Mouse (Mus musculus) liver, embryonic 13.5 days (tissue): Measurements from ENCODE around the gene Ankrd61. TPM values are rescaled to one million over a fixed set of nuclear protein-coding genes. Genes with fewer than 3 reads are reported as not detected.

Source experiments
- ATAC-seq: fragments of 200-750 bp; cut with Nextera tagmentation; 2 replicates; pipeline ENCODE4 v1.8.0; 2017; ENCODE audit warnings: low read depth, mild to moderate bottlenecking, moderate number of reproducible peaks, moderate library complexity
- DNase-seq: peaks from one replicate; pipeline ENCODE4 v3.0.0; 2022
- H3K27ac ChIP-seq: fragments of 300-500 bp; sonication (generic); 2 replicates; pipeline ENCODE4 v1.5.1; 2015; ENCODE audit warnings: moderate library complexity, mild to moderate bottlenecking, inconsistent platforms
- H3K27me3 ChIP-seq: fragments of 300-500 bp; sonication (generic); 2 replicates; pipeline ENCODE4 v1.6.1; 2015; ENCODE audit warnings: mild to moderate bottlenecking, inconsistent platforms
- H3K36me3 ChIP-seq: fragments of 300-500 bp; sonication (generic); 2 replicates; pipeline ENCODE4 v1.6.1; 2015; ENCODE audit warnings: mild to moderate bottlenecking, inconsistent platforms
- H3K4me1 ChIP-seq: fragments of 300-500 bp; sonication (generic); replicated peaks from 2 replicates; pipeline ENCODE4 v1.6.1; 2015; ENCODE audit warnings: inconsistent platforms
- H3K4me2 ChIP-seq: fragments of 300-500 bp; sonication (generic); 2 replicates; pipeline ENCODE4 v1.6.1; 2015; ENCODE audit warnings: inconsistent platforms, mild to moderate bottlenecking, moderate library complexity
- H3K4me3 ChIP-seq: fragments of 300-500 bp; sonication (generic); replicated peaks from 2 replicates; pipeline ENCODE4 v1.5.1; 2015; ENCODE audit warnings: mild to moderate bottlenecking, inconsistent platforms
- H3K9ac ChIP-seq: fragments of 300-500 bp; sonication (generic); 2 replicates; pipeline ENCODE4 v1.6.1; 2015; ENCODE audit warnings: mild to moderate bottlenecking, inconsistent platforms
- H3K9me3 ChIP-seq: fragments of 300-500 bp; sonication (generic); replicated peaks from 2 replicates; pipeline ENCODE4 v1.6.1; 2016; ENCODE audit warnings: inconsistent platforms
- whole genome bisulfite sequencing: fragments of 180-500 bp; shearing (Covaris S2); methylation state at CpG from one replicate; pipeline ENCODE4 v1.1.7; 2015; ENCODE audit not compliant: insufficient replicate concordance; 5-methylcytosine and 5-hydroxymethylcytosine counted together
- polyA plus RNA-seq: library from polyadenylated mRNA; unstranded; fragments of >200 nt; fragmentation: Nextera tagmentation; extraction: Ambion mirVana; gene quantifications from 2 replicates; pipeline ENCODE4 v1.2.1, GENCODE M21; 2015

The Ankrd61 gene
- polyA plus RNA-seq, 1 experiment from 2014 or later: 0.32 TPM

DNA sequence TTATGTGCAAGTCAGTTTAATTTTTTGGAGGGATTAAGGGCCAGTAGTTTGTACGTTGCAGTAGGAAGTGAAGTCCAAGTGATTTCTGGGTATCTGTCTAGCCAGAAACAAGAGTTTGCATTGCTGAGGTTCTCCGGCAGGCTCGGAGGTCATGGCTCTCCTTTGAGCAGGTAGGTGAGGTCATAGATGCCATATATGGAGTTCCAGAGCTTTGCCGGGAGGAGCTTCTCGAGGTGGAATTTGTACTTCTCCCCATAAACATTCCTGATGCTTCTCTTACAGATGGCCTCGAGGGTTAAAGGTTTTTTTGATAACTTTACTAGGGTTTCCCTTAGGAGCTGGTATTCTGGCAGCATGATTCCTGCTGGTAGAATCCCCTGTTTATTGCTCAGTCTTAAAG is 6.7 kb downstream of the Ankrd61 start:
- Histone ChIP-seq H3K27me3 (no peaks in the 10 kb centered on the region), H3K9ac (no peak overlapping the region), H3K9me3 (no peaks in the 10 kb centered on the region; the same call in 1 of the 2 replicates), H3K36me3 (peaks cover 100% of the 10 kb centered on the region), H3K4me3 (no peak overlapping the region), H3K4me1 (peaks cover 33% of the 10 kb centered on the region), H3K4me2 (no peak overlapping the region), H3K27ac (no peak overlapping the region)
- WGBS: 78% methylated on average over 6 of the region's 6 CpGs
- DNase-seq: no peak
- ATAC-seq: no peak

DNA sequence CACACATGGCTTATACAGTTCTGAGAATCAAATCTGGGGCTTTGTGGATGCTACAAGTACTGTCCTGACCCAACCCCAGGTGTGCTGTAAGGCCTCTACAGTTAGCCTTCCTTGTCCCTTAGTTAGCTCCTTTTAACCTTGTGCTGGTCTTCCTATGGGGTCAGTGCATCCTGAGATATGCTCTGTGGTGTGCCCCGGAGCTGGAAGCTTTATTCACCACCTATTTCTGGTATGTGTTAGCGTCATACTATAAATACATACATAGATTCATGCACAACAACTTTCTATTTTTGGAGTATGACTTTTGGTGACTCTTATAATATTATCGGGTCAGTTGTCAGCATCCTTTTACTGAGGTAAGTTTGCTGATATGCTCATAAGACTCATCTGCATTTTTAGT is 12.2 kb downstream of the Ankrd61 start:
- H3K9ac ChIP-seq: no peak overlapping the region
- H3K27ac ChIP-seq: no peak overlapping the region
- H3K27me3 ChIP-seq: no peaks in the 10 kb centered on the region
- peaks cover 100% of the 10 kb centered on the region for H3K36me3 ChIP-seq
- H3K4me1 ChIP-seq: no peaks in the 10 kb centered on the region
- no peaks in the 10 kb centered on the region; the same call in 1 of the 2 replicates for H3K9me3 ChIP-seq
- DNase-seq: no peak
- H3K4me2 ChIP-seq: no peak overlapping the region
- no peak for ATAC-seq
- WGBS: 95% methylated on average over 3 of the region's 3 CpGs
- no peak overlapping the region for H3K4me3 ChIP-seq

DNA sequence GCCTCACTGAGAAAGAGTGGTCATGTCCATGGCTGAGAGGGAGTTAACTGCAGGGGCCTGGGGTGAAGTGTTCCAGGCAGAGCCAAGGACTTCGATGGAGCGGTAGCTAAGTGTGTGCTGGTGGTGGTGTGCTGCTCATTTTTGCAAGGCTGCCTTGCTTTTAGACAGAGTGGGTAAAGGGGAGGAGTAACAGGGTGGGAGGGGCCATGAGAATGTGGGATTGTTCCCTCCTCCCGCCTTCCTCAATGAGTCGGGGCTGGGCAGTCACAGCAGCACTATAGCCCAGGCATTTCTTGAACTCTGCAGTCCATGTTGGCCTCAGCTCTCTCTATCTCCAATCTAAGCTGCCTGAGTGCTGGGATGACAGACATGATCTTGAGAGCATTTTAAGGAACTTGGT is 22.9 kb downstream of the Ankrd61 start:
- Histone ChIP-seq H3K27ac (no peak overlapping the region), H3K27me3 (no peaks in the 10 kb centered on the region), H3K4me1 (peaks cover 15% of the 10 kb centered on the region), H3K9ac (no peak overlapping the region), H3K4me3 (no peak overlapping the region), H3K9me3 (no peaks in the 10 kb centered on the region), H3K4me2 (no peak overlapping the region), H3K36me3 (peaks cover 82% of the 10 kb centered on the region)
- WGBS: 77% methylated on average over 4 of the region's 4 CpGs
- DNase-seq (no peak), ATAC-seq (peak; percentile 57; the same call in 1 of the 2 replicates)

DNA sequence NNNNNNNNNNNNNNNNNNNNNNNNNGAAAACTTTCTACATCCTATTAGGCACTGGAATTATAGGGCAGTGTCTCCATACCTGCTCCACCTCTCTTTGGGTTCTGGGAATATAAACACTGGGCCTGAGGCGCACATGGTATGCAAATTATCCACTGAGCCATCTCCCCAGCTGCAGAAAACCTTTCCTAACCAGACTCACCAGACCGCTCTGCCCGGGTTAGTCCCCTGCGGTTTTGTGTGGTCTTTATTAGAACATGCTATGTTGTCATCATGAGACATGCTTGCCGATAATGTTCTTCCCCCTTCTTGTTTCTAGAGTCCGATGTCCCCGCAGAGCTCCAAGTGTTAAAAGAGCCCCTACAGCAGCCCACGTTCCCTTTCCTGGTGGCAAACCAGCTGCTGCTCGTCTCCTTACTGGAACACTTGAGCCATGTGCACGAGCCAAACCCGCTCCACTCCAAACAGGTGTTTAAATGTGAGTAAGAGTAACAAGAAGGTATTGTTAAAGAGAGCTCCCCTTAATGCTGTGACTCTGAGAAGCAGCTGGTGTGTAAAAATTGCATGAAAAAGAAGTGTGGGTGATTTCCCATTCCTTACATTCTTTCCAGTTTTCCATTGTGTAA is 25.8 kb downstream of the Ankrd61 start:
- DNase-seq (no peak), ATAC-seq (no peak)
- Histone ChIP-seq H3K36me3 (peaks cover 53% of the 10 kb centered on the region), H3K9ac (no peak overlapping the region), H3K9me3 (no peaks in the 10 kb centered on the region), H3K27me3 (no peaks in the 10 kb centered on the region), H3K27ac (peak overlapping the region; percentile 23; the same call in 1 of the 2 replicates), H3K4me1 (peaks cover 15% of the 10 kb centered on the region), H3K4me3 (no peak overlapping the region), H3K4me2 (no peak overlapping the region)
- WGBS: 91% methylated on average over 11 of the region's 11 CpGs

Other genes with a start within 250 kb of the Ankrd61 start
- 4.4 and 5.2 TPM in 2 replicates for gene Usp42, start 165.4 kb downstream of the Ankrd61 start, polyA plus RNA-seq
- gene Eif2ak1, start 79.9 kb downstream of the Ankrd61 start, polyA plus RNA-seq: 104 and 118 TPM in 2 replicates
- 68.9 and 73.2 TPM in 2 replicates for gene Aimp2, start 12.2 kb upstream of the Ankrd61 start, polyA plus RNA-seq
- gene Pms2, start 12.3 kb upstream of the Ankrd61 start, polyA plus RNA-seq: 16.9 and 21.5 TPM in 2 replicates
- gene Gm42421, start 30.5 kb upstream of the Ankrd61 start, polyA plus RNA-seq: 0.41 TPM in 1 of 2 replicates, not detected in the other
- 0.17 and 0.56 TPM in 2 replicates for gene Rsph10b, start 35.4 kb upstream of the Ankrd61 start, polyA plus RNA-seq
- gene Ccz1, start 117.2 kb upstream of the Ankrd61 start, polyA plus RNA-seq: 48.8 and 58.1 TPM in 2 replicates
- not detected in 2 replicates for gene Ocm, start 129.0 kb upstream of the Ankrd61 start, polyA plus RNA-seq
- gene Lmtk2, start 202.8 kb upstream of the Ankrd61 start, polyA plus RNA-seq: 2.0 and 2.3 TPM in 2 replicates